Mouse (Mus musculus) CD4-positive, CD25-positive, alpha-beta regulatory T cell (primary cell): Measurements from ENCODE around the gene Gm37419. TPM values are rescaled to one million over a fixed set of nuclear protein-coding genes. Genes with fewer than 3 reads are reported as not detected.

Experiments used
- polyA plus RNA-seq: library from polyadenylated mRNA; unstranded; fragments of 100-300 nt; shearing (Covaris generic); gene quantifications from one replicate; pipeline ENCODE4 v1.2.1, GENCODE M21; 2017

Gene Gm37419
- polyA plus RNA-seq: not detected

DNA sequence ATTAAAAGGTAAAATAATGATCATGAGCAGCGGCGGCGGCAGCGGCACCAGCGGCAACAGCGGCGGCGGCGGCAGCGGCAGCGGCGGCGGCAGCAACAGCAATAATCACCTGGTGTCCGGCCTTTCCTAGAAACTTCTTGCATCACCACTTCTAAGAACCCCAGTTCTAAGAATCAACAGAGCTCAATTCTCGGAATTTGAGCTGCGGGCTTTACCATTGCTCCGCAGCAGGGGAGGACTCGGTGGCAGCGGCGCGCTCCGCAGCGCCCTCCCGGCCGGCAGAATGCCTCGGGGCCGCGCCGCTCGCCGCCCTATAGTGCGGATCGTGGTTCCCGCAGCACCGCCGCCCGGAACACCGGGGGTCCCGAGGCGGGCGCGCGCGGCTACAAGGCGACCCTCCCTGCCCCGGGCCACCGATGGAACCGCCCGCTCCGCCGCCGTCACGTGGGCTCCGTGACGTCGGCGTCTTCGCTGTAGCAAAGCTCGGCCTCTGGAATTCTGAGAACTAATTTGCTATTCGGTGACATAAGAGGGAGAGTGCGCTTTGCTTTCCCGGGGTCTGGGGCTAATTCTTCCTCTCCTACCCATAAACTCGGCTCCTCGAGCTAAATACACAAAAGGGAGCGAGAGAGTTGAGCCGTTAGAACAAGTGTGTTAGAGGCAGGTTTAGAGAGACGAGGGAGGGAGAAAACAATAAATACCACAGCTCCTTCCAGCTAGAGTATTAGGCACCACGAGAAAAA is at the start of gene Gm37419, which contains the start of gene Bcl6:
Gm37419 (plus strand) TSS at position 17 of the 743 bp plus-strand sequence.
Bcl6 (minus strand) TSS at position 387 of the 743 bp plus-strand sequence.

Other genes starting within 250 kb of the Gm37419 start
- gene Sst, start 97.5 kb upstream of the Gm37419 start, polyA plus RNA-seq: not detected
- not detected for gene Rtp2, start 56.1 kb upstream of the Gm37419 start, polyA plus RNA-seq
- 15.2 TPM for gene Bcl6, start 370 bp downstream of the Gm37419 start, polyA plus RNA-seq